Mouse (Mus musculus) testis, adult 2 months (tissue): ENCODE results near the gene Cracr2b. TPM values are rescaled to one million over a fixed set of nuclear protein-coding genes. Genes with fewer than 3 reads are reported as not detected.
A peak's percentile ranks its signal among the peaks of the same experiment; 100 is the strongest.

ENCODE experiments used
- H3K27ac ChIP-seq: fragments of 200-500 bp; 2 replicates; pipeline ENCODE4 v1.5.1; 2012; ENCODE audit warnings: low read depth, low read length; ENCODE audit not compliant: control insufficient read depth, insufficient read depth
- H3K27me3 ChIP-seq: fragments of 200-500 bp; 2 replicates; pipeline ENCODE4 v1.6.1; 2012; ENCODE audit warnings: mild to moderate bottlenecking, low read length, moderate library complexity; ENCODE audit not compliant: control insufficient read depth, insufficient read depth
- H3K36me3 ChIP-seq: fragments of 200-500 bp; 2 replicates; pipeline ENCODE4 v1.6.1; 2012; ENCODE audit warnings: mild to moderate bottlenecking, low read length; ENCODE audit not compliant: control insufficient read depth, insufficient read depth
- H3K4me1 ChIP-seq: fragments of 200-500 bp; 2 replicates; pipeline ENCODE4 v1.6.1; 2012; ENCODE audit warnings: low read length; ENCODE audit not compliant: control insufficient read depth, insufficient read depth
- H3K4me3 ChIP-seq: fragments of 200-500 bp; 2 replicates; pipeline ENCODE4 v1.5.1; 2012; ENCODE audit warnings: low read depth, mild to moderate bottlenecking, low read length, moderate library complexity, mixed read lengths; ENCODE audit not compliant: control insufficient read depth
- CTCF ChIP-seq: fragments of 200-500 bp; IDR thresholded peaks from 2 replicates; pipeline ENCODE4 v1.5.1; 2012; ENCODE audit warnings: low read depth, mild to moderate bottlenecking, inconsistent platforms, low read length, moderate library complexity; ENCODE audit not compliant: control insufficient read depth, insufficient read depth, insufficient replicate concordance
- POLR2A ChIP-seq: fragments of 200-500 bp; IDR thresholded peaks from 2 replicates; pipeline ENCODE4 v1.6.1; 2012; ENCODE audit warnings: low read depth, mild to moderate bottlenecking, inconsistent platforms, low read length, moderate library complexity; ENCODE audit not compliant: control insufficient read depth
- polyA plus RNA-seq: library from polyadenylated mRNA; depleted of rRNA; stranded (reverse); fragments of >200 nt; gene quantifications from 2 replicates; pipeline ENCODE4 v1.2.3, GENCODE M21; 2012; rRNA removed

Gene Cracr2b
- polyA plus RNA-seq, 1 experiment: 2.1 TPM

DNA sequence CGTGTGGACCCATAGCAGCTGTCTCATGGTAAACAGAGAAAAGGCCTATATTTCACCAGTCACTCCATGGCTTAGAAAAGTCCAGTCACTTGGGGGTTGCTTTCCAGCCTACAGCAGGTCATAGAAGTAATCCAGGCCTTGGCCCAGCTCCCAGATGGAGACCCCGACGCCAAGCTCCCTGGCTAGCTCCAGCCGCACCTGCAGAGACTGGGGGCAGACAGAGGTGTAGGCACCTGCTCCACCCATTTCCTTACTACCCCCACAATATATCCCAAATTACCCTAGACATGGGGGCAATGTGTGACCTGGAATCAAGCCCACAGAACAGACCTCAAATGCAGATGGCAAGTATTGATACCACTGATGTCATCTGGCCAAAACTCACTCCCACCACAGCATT lies 35.0 kb downstream of the Cracr2b start:
- TF ChIP-seq POLR2A: no peak
- no peak for TF ChIP-seq CTCF
- Histone ChIP-seq H3K4me3 (no peak overlapping the region), H3K36me3 (no peaks in the 10 kb centered on the region), H3K27me3 (no peaks in the 10 kb centered on the region), H3K4me1 (no peaks in the 10 kb centered on the region), H3K27ac (no peak overlapping the region)

DNA sequence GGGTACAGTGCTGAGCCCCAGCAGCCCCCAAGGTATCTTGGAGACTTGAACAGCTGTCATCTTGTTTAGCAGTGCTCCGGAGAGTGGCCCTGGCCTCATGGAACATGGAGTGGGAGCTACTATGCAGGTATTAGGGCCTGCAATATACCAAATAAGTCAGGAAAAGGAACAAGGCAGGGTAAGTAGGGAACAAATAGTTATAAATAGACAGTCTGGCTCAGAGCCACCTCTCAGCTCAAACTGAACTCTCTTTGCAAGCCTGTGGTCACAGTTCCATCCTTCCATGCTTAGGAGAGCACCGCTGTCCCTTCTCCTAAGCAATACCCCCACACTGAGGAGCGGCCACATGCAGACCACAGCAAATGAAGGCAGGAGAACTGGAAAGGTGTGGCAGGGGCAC lies 36.7 kb downstream of the Cracr2b start:
- H3K27ac ChIP-seq: no peak overlapping the region
- no peaks in the 10 kb centered on the region for H3K36me3 ChIP-seq
- TF ChIP-seq POLR2A (no peak), CTCF (no peak)
- H3K27me3 ChIP-seq: no peaks in the 10 kb centered on the region
- H3K4me1 ChIP-seq: no peaks in the 10 kb centered on the region
- H3K4me3 ChIP-seq: no peak overlapping the region

DNA sequence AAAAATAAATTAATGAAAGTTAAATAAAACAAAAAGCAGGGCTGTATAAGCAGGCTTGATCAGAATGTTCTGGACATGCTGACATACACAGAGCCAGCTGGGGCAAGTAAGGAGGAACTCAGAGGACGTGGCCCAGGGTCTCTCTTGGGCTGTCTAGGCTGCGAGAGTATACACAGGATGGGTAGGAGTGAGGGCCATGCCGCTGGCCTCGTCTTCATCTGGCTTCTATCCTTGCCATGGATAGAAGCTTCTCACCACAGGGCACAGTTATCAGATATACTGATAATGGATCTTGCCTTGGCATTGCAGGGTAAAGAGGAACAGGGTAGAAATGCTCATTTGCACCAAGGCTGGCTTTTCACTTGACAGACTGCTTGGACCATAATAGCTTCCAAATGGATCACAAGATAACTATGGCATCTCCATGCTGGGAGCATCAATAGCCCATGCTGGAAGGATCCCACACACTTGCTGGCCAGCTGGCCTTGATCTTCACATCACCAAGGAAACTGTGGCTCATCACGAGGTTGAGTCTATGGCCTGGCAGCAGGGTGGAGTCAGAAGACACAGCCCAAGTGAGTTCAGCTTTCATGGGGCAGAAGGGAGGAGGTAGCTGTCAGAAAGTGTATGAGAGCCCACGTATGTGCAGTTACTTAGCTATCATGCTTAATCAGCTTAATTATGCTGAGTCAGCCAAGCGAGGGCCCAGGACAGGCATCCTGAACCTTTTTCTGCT lies 41.1 kb downstream of the Cracr2b start:
- Histone ChIP-seq H3K27ac (no peak overlapping the region), H3K4me3 (no peak overlapping the region)
- TF ChIP-seq POLR2A: no peak
- no peak for TF ChIP-seq CTCF

GRCm38 (mm10) chr7:141502556-141502905 lies 41.6 kb downstream of the Cracr2b start:
- Histone ChIP-seq H3K4me3 (no peak overlapping the region), H3K27me3 (no peaks in the 10 kb centered on the region), H3K27ac (no peak overlapping the region), H3K4me1 (no peaks in the 10 kb centered on the region), H3K36me3 (no peaks in the 10 kb centered on the region)
- no peak for TF ChIP-seq CTCF
- no peak for TF ChIP-seq POLR2A

More for the DNA sequence above, 41.1 kb downstream of the Cracr2b start:
- Histone ChIP-seq H3K27me3 (no peaks in the 10 kb centered on the region), H3K36me3 (no peaks in the 10 kb centered on the region), H3K4me1 (no peaks in the 10 kb centered on the region)

DNA sequence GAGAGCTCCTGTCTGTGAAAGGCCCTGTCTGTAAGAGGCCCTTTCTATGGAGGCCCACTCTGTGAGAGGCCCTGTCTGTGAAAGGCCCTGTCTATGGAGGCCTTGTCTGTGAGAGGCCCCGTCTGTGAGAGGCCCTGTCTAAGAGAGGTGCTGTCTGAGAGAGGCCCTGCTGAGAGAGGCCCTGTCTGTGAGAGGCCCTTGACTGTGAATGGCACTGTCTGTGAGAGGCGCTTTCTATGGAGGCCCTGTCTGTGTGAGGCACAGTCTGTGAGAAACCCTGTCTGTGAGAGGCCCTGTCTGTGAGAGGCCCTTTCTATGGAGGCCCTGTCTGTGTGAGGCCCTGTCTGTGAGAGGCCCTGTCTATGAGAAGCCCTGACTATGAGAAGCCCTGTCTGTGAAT lies 45.4 kb downstream of the Cracr2b start:
- no peak for TF ChIP-seq CTCF
- TF ChIP-seq POLR2A: no peak
- Histone ChIP-seq H3K27me3 (no peaks in the 10 kb centered on the region), H3K4me3 (no peak overlapping the region), H3K4me1 (no peaks in the 10 kb centered on the region), H3K27ac (peak overlapping the region; percentile 63; the same call in 1 of the 2 replicates), H3K36me3 (no peaks in the 10 kb centered on the region)

DNA sequence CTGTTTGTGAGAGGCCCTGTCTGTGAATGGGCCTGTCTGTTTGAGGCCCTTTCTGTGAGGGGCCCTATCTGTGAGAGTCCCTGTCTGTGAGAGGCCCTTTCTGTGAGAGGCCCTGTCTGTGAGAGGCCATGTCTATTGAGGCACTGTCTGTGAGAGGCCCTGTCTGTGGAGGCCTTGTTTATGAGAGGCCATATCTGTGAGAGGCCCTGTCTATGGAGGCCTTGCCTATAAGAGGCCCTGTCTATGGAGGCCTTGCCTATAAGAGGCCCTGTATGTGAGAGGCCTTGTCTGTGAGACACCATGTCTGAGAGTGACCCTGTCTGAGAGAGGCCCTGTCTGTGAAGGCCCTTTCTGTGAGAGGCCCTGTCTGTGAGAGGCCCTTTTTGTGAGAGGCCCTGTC lies 47.3 kb downstream of the Cracr2b start:
- H3K4me1 ChIP-seq: no peaks in the 10 kb centered on the region
- no peaks in the 10 kb centered on the region for H3K36me3 ChIP-seq
- no peak overlapping the region for H3K4me3 ChIP-seq
- no peak overlapping the region for H3K27ac ChIP-seq
- no peaks in the 10 kb centered on the region for H3K27me3 ChIP-seq
- TF ChIP-seq POLR2A (no peak), CTCF (no peak)

GRCm38 (mm10) chr7:141510196-141510595 lies 49.3 kb downstream of the Cracr2b start:
- no peak for TF ChIP-seq CTCF
- TF ChIP-seq POLR2A: no peak
- Histone ChIP-seq H3K27me3 (no peaks in the 10 kb centered on the region), H3K4me1 (no peaks in the 10 kb centered on the region), H3K27ac (no peak overlapping the region), H3K4me3 (no peak overlapping the region), H3K36me3 (no peaks in the 10 kb centered on the region; the same call in 1 of the 2 replicates)

DNA sequence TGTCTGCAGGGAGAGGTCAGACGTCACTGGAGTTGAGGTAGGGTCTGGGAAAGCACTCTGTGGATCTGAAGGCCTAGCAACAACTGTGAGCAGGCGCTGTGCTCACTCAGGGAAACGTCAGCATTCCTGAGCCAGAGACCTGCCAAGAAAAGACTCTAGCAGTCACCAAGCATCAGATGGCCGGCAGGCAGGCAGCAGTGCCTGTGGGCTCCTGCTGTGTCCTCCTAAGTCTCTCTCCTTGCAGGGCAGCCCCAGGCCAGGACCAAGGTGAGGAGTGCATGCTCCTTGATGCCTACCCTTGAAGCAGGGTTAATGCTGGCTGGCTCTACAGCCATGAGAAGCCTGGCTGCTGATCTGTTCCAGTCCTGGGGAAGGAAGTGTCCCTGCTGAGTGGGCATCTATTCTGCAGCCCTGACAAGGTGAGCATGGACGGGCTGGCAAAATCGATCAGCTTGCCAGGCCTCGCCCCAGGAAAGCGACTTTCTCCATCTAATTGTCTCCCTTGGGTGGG lies 49.8 kb downstream of the Cracr2b start:
- H3K4me1 ChIP-seq: no peaks in the 10 kb centered on the region
- no peaks in the 10 kb centered on the region for H3K27me3 ChIP-seq
- H3K4me3 ChIP-seq: no peak overlapping the region
- no peak for TF ChIP-seq POLR2A
- TF ChIP-seq CTCF: no peak
- no peak overlapping the region for H3K27ac ChIP-seq
- H3K36me3 ChIP-seq: no peaks in the 10 kb centered on the region; the same call in 1 of the 2 replicates

Other genes starting within 250 kb of the Cracr2b start
- gene Lmntd2, start 247.0 kb upstream of the Cracr2b start, polyA plus RNA-seq: 216 and 222 TPM in 2 replicates
- gene Rassf7, start 245.2 kb upstream of the Cracr2b start, polyA plus RNA-seq: 33.5 and 41.7 TPM in 2 replicates
- 17.6 and 19.0 TPM in 2 replicates for gene Phrf1, start 232.3 kb upstream of the Cracr2b start, polyA plus RNA-seq
- 2.3 and 2.4 TPM in 2 replicates for gene Irf7, start 194.6 kb upstream of the Cracr2b start, polyA plus RNA-seq
- 0.76 and 0.91 TPM in 2 replicates for gene Cdhr5, start 184.3 kb upstream of the Cracr2b start, polyA plus RNA-seq
- 6.4 and 8.6 TPM in 2 replicates for gene Sct, start 182.0 kb upstream of the Cracr2b start, polyA plus RNA-seq
- gene Drd4, start 169.1 kb upstream of the Cracr2b start, polyA plus RNA-seq: 11.5 and 13.0 TPM in 2 replicates
- gene Deaf1, start 133.4 kb upstream of the Cracr2b start, polyA plus RNA-seq: 8.3 and 9.1 TPM in 2 replicates
- gene Tmem80, start 133.4 kb upstream of the Cracr2b start, polyA plus RNA-seq: 42.3 and 44.2 TPM in 2 replicates
- gene Eps8l2, start 122.2 kb upstream of the Cracr2b start, polyA plus RNA-seq: 4.7 and 5.3 TPM in 2 replicates
- gene Taldo1, start 68.9 kb upstream of the Cracr2b start, polyA plus RNA-seq: 26.0 and 30.2 TPM in 2 replicates
- gene Gatd1, start 47.0 kb upstream of the Cracr2b start, polyA plus RNA-seq: 23.3 and 24.4 TPM in 2 replicates
- 0.48 and 0.63 TPM in 2 replicates for gene Cend1, start 31.6 kb upstream of the Cracr2b start, polyA plus RNA-seq
- gene Slc25a22, start 23.2 kb upstream of the Cracr2b start, polyA plus RNA-seq: 7.2 and 10.9 TPM in 2 replicates
- 5.5 and 5.6 TPM in 2 replicates for gene Pidd1, start 17.1 kb upstream of the Cracr2b start, polyA plus RNA-seq
- gene Rplp2, start 13.7 kb upstream of the Cracr2b start, polyA plus RNA-seq: 226 and 309 TPM in 2 replicates
- 379 and 436 TPM in 2 replicates for gene Pnpla2, start 5.9 kb upstream of the Cracr2b start, polyA plus RNA-seq
- 102 and 104 TPM in 2 replicates for gene Cd151, start 6.3 kb downstream of the Cracr2b start, polyA plus RNA-seq
- gene Polr2l, start 14.0 kb downstream of the Cracr2b start, polyA plus RNA-seq: 20.8 and 21.1 TPM in 2 replicates
- 14.6 and 15.5 TPM in 2 replicates for gene Tspan4, start 14.1 kb downstream of the Cracr2b start, polyA plus RNA-seq
- gene Chid1, start 78.8 kb downstream of the Cracr2b start, polyA plus RNA-seq: 81.0 and 89.4 TPM in 2 replicates
- 25.4 and 26.8 TPM in 2 replicates for gene Ap2a2, start 101.1 kb downstream of the Cracr2b start, polyA plus RNA-seq
- 1.6 and 1.8 TPM in 2 replicates for gene Muc6, start 194.2 kb downstream of the Cracr2b start, polyA plus RNA-seq
- 1.3 and 1.8 TPM in 2 replicates for gene Muc2, start 229.2 kb downstream of the Cracr2b start, polyA plus RNA-seq